Mouse (Mus musculus) myocyte (in vitro differentiated cells): ENCODE measurements at regions not wholly inside any gene's neighbourhood (a gene's known extent, or its start where the extent isn't known, plus 50 kb on each side); places are given as distances from the start of the nearest gene placed in this dataset.

ENCODE experiments used
- H3K27me3 ChIP-seq: one replicate; pipeline ENCODE4 v1.6.1; 2011; ENCODE audit not compliant: control insufficient read depth, insufficient read depth, insufficient read length
- H3K36me3 ChIP-seq: one replicate; pipeline ENCODE4 v1.6.1; 2011; ENCODE audit not compliant: control insufficient read depth, insufficient read depth
- H3K4me2 ChIP-seq: one replicate; pipeline ENCODE4 v1.6.1; 2011; ENCODE audit warnings: low read depth, control low read depth
- H3K4me3 ChIP-seq: one replicate; pipeline ENCODE4 v1.5.1; 2011; ENCODE audit warnings: mild to moderate bottlenecking, control low read depth, moderate library complexity
- H3K79me2 ChIP-seq: one replicate; pipeline ENCODE4 v1.6.1; 2011; ENCODE audit not compliant: control insufficient read depth, insufficient read depth
- H3ac ChIP-seq: one replicate; pipeline ENCODE4 v1.6.1; 2011; ENCODE audit not compliant: control insufficient read depth, insufficient read length
- CEBPB ChIP-seq: IDR thresholded peaks from 2 replicates; pipeline ENCODE4 v1.6.1; 2011; ENCODE audit warnings: mild to moderate bottlenecking, moderate library complexity; ENCODE audit not compliant: poor library complexity, insufficient read depth, severe bottlenecking
- E2F4 ChIP-seq: IDR thresholded peaks from one replicate; pipeline ENCODE4 v1.6.1; 2011; ENCODE audit warnings: mild to moderate bottlenecking, control low read depth, moderate library complexity; ENCODE audit not compliant: insufficient read depth
- MAX ChIP-seq: IDR thresholded peaks from one replicate; pipeline ENCODE4 v1.6.1; 2011; ENCODE audit warnings: low read depth, mild to moderate bottlenecking, control low read depth
- MYOD1 ChIP-seq, 3 experiments: IDR thresholded peaks; one replicate each; pipeline ENCODE4 v1.6.1; 2011; ENCODE audit warnings: control low read depth in 2 of 3, low read depth in 2 of 3, mild to moderate bottlenecking in 2 of 3, moderate library complexity in 1 of 3; ENCODE audit not compliant: insufficient read length in 2 of 3, control insufficient read depth in 1 of 3
- MYOG ChIP-seq, 3 experiments: IDR thresholded peaks; one replicate each; pipeline ENCODE4 v1.6.1; 2011; ENCODE audit warnings: control low read depth in 2 of 3, low read depth in 2 of 3, mild to moderate bottlenecking in 2 of 3; ENCODE audit not compliant: insufficient read length in 2 of 3, control insufficient read depth in 1 of 3, insufficient read depth in 1 of 3
- POLR2A ChIP-seq: IDR thresholded peaks from one replicate; pipeline ENCODE4 v1.6.1; 2011; ENCODE audit warnings: low read depth, mild to moderate bottlenecking, control low read depth, moderate library complexity; ENCODE audit not compliant: insufficient read length
- POLR2AphosphoS2 ChIP-seq: IDR thresholded peaks from one replicate; pipeline ENCODE4 v1.6.1; 2011; ENCODE audit warnings: low read depth, control low read depth; ENCODE audit not compliant: insufficient read length
- REST ChIP-seq: IDR thresholded peaks from one replicate; pipeline ENCODE4 v1.6.1; 2011; ENCODE audit warnings: mild to moderate bottlenecking, control low read depth, moderate library complexity; ENCODE audit not compliant: insufficient read depth, insufficient read length
- SRF ChIP-seq: IDR thresholded peaks from one replicate; pipeline ENCODE4 v1.6.1; 2011; ENCODE audit warnings: low read depth; ENCODE audit not compliant: control insufficient read depth, insufficient read length
- TCF12 ChIP-seq: IDR thresholded peaks from one replicate; pipeline ENCODE4 v1.6.1; 2011; ENCODE audit warnings: mild to moderate bottlenecking, control low read depth; ENCODE audit not compliant: poor library complexity, insufficient read depth, severe bottlenecking
- TCF3 ChIP-seq: IDR thresholded peaks from one replicate; pipeline ENCODE4 v1.6.1; 2011; ENCODE audit warnings: low read depth, control low read depth; ENCODE audit not compliant: insufficient read length
- USF1 ChIP-seq: IDR thresholded peaks from one replicate; pipeline ENCODE4 v1.6.1; 2011; ENCODE audit warnings: low read depth, mild to moderate bottlenecking, control low read depth, moderate library complexity

- H3K4me3 ChIP-seq: no peak overlapping the region
- TF ChIP-seq MYOD1 (IDR thresholded peaks at IDR 0.05; ENCODE audit: control insufficient read depth in 1 of 3, insufficient read length in 2 of 3, low read depth in 2 of 3) (no peak), POLR2A (no peak), TCF12 (no peak), TCF3 (no peak), SRF (no peak), REST (no peak), USF1 (no peak), MAX (no peak), E2F4 (no peak), MYOG (IDR thresholded peaks at IDR 0.05; ENCODE audit: control insufficient read depth in 1 of 3, insufficient read depth in 1 of 3, insufficient read length in 2 of 3, low read depth in 2 of 3) (no peak), POLR2AphosphoS2 (no peak), CEBPB (no peak)
- H3K79me2 ChIP-seq: no peaks in the 10 kb centered on the region
- H3K4me2 ChIP-seq: no peak overlapping the region
- H3K27me3 ChIP-seq: no peaks in the 10 kb centered on the region
- no peaks in the 10 kb centered on the region for H3K36me3 ChIP-seq
- H3ac ChIP-seq: no peak overlapping the region
Measured at GRCm38 (mm10) chr8:8326066-8326834, 334.8 kb downstream of the Efnb2 start.

GRCm38 (mm10) chr8:8325420-8325819 is 335.6 kb downstream of the Efnb2 start:
- TF ChIP-seq MYOG (IDR thresholded peaks at IDR 0.05; ENCODE audit: control insufficient read depth in 1 of 3, insufficient read depth in 1 of 3, insufficient read length in 2 of 3, low read depth in 2 of 3): peak in 2 of 3 experiments; percentile 14 to 79
- no peak for TF ChIP-seq E2F4
- TF ChIP-seq TCF12: no peak
- TF ChIP-seq POLR2AphosphoS2: no peak
- no peak for TF ChIP-seq SRF
- no peak for TF ChIP-seq REST
- TF ChIP-seq CEBPB: no peak
- TF ChIP-seq MYOD1 (IDR thresholded peaks at IDR 0.05; ENCODE audit: control insufficient read depth in 1 of 3, insufficient read length in 2 of 3, low read depth in 2 of 3): peak in 2 of 3 experiments; percentile 64 to 69
- no peak for TF ChIP-seq USF1
- no peak for TF ChIP-seq MAX
- TF ChIP-seq POLR2A: no peak
- TF ChIP-seq TCF3: no peak
- H3K27me3 ChIP-seq: no peaks in the 10 kb centered on the region
- H3K4me2 ChIP-seq: no peak overlapping the region
- no peaks in the 10 kb centered on the region for H3K79me2 ChIP-seq
- no peaks in the 10 kb centered on the region for H3K36me3 ChIP-seq
- no peak overlapping the region for H3ac ChIP-seq
- no peak overlapping the region for H3K4me3 ChIP-seq

GRCm38 (mm10) chr8:8324520-8324919 is 336.5 kb downstream of the Efnb2 start:
- H3K4me2 ChIP-seq: no peak overlapping the region
- no peak overlapping the region for H3ac ChIP-seq
- no peak for TF ChIP-seq TCF3
- no peak for TF ChIP-seq MAX
- no peak for TF ChIP-seq CEBPB
- TF ChIP-seq SRF: no peak
- no peak for TF ChIP-seq MYOD1 (IDR thresholded peaks at IDR 0.05; ENCODE audit: control insufficient read depth in 1 of 3, insufficient read length in 2 of 3, low read depth in 2 of 3)
- TF ChIP-seq MYOG (IDR thresholded peaks at IDR 0.05; ENCODE audit: control insufficient read depth in 1 of 3, insufficient read depth in 1 of 3, insufficient read length in 2 of 3, low read depth in 2 of 3): no peak
- TF ChIP-seq USF1: no peak
- no peak for TF ChIP-seq POLR2A
- no peak for TF ChIP-seq E2F4
- no peak for TF ChIP-seq POLR2AphosphoS2
- TF ChIP-seq TCF12: no peak
- TF ChIP-seq REST: no peak
- no peaks in the 10 kb centered on the region for H3K79me2 ChIP-seq
- no peaks in the 10 kb centered on the region for H3K36me3 ChIP-seq
- H3K4me3 ChIP-seq: no peak overlapping the region
- no peaks in the 10 kb centered on the region for H3K27me3 ChIP-seq

- Histone ChIP-seq H3K4me2 (no peak overlapping the region), H3ac (no peak overlapping the region), H3K36me3 (no peaks in the 10 kb centered on the region), H3K27me3 (no peaks in the 10 kb centered on the region), H3K4me3 (no peak overlapping the region), H3K79me2 (no peaks in the 10 kb centered on the region)
- TF ChIP-seq E2F4 (no peak), USF1 (no peak), REST (no peak), TCF12 (no peak), MAX (no peak), TCF3 (no peak), MYOG (IDR thresholded peaks at IDR 0.05; ENCODE audit: control insufficient read depth in 1 of 3, insufficient read depth in 1 of 3, insufficient read length in 2 of 3, low read depth in 2 of 3) (no peak), SRF (no peak), CEBPB (no peak)
Measured at GRCm38 (mm10) chr8:8308253-8308652, 352.8 kb downstream of the Efnb2 start.
